In genomic region chr8:94812645-94813098, GRCm38 (mm10) we compare ENCODE assay signal across 8 mouse cellular contexts. TPM values are rescaled to one million over a fixed set of nuclear protein-coding genes. Genes with fewer than 3 reads are reported as not detected.
A peak's percentile ranks its signal among the peaks of the same experiment; 100 is the strongest.
DNase-seq lines count a peak whose midpoint lies in the region; ATAC-seq and TF ChIP-seq lines count a peak whose summit lies in the region.

No protein-coding gene starts in this region.

- WGBS in hindbrain, embryonic 12.5 days, result 28% methylated on average over 6 of the region's 6 CpGs
- WGBS in lung, embryonic 15.5 days, result 32% methylated on average over 6 of the region's 6 CpGs

- H3K27ac ChIP-seq in hindbrain, embryonic 12.5 days, result no peak overlapping the region
- no peak overlapping the region for H3K27ac ChIP-seq in lung, embryonic 15.5 days

- no peaks in the 10 kb centered on the region for H3K36me3 ChIP-seq in hindbrain, embryonic 12.5 days
- no peaks in the 10 kb centered on the region for H3K36me3 ChIP-seq in lung, embryonic 15.5 days

- H3K9me3 ChIP-seq in hindbrain, embryonic 12.5 days (replicated peaks), result no peaks in the 10 kb centered on the region
- H3K9me3 ChIP-seq in lung, embryonic 15.5 days, result no peaks in the 10 kb centered on the region

- H3K9ac ChIP-seq in hindbrain, embryonic 12.5 days, result peak overlapping the region; percentile 27; the same call in 1 of the 2 replicates
- H3K9ac ChIP-seq in lung, embryonic 15.5 days, result no peak overlapping the region

- no peaks in the 10 kb centered on the region for H3K27me3 ChIP-seq in Patski
- no peaks in the 10 kb centered on the region for H3K27me3 ChIP-seq in hindbrain, embryonic 12.5 days
- H3K27me3 ChIP-seq in lung, embryonic 15.5 days, result no peaks in the 10 kb centered on the region

- H3K4me2 ChIP-seq in hindbrain, embryonic 12.5 days (replicated peaks), result peak overlapping the region; percentile 37; the same call in 1 of the 2 replicates
- no peak overlapping the region for H3K4me2 ChIP-seq in lung, embryonic 15.5 days

- no peak for ATAC-seq in Patski
- peak; percentile 65 for ATAC-seq in hindbrain, embryonic 12.5 days (ENCODE audit: low FRiP score)
- ATAC-seq in lung, embryonic 15.5 days (ENCODE audit: borderline replicate concordance, extremely low read depth, low FRiP score, low TSS enrichment), result peak; percentile 61; the same call in 1 of the 2 replicates

- POLR2A ChIA-PET in Patski (lab: Charles Lee), result interaction anchor here (0.9 kb wide), 1 partner anchor 108 kb away, joined by 3 read pairs; no protein-coding TSS in a partner anchor

- H3K4me3 ChIP-seq in hindbrain, embryonic 12.5 days, result peak overlapping the region; percentile 11; the same call in 1 of the 2 replicates
- H3K4me3 ChIP-seq in lung, embryonic 15.5 days, result no peak overlapping the region

- peak; percentile 60 for DNase-seq in Patski (ENCODE audit: low read depth, low spot score)
- peak; percentile 93 to 94 for DNase-seq in cerebellum, postnatal 10 days
- DNase-seq in frontal cortex, postnatal 14 days (ENCODE audit: low spot score in 2 of 2), result peak; percentile 76 to 91
- DNase-seq in layer of hippocampus, adult 9-11 months, result peak; percentile 90
- DNase-seq in ovary, postnatal 36 days (ENCODE audit: low spot score), result peak; percentile 72
- DNase-seq in thymus, postnatal 25 days, result peak; percentile 81

- in situ Hi-C loops in Patski (cut with MboI; ENCODE audit: low pct_unique_long_range_greater_than_20kb), result loop anchor here (10.0 kb wide), 1 partner anchor 288 kb away; no protein-coding TSS in a partner anchor

- no peak for TF ChIP-seq CTCF in Patski (IDR thresholded peaks at IDR 0.05)

- H3K4me1 ChIP-seq in hindbrain, embryonic 12.5 days, result peaks cover 5% of the 10 kb centered on the region
- no peaks in the 10 kb centered on the region for H3K4me1 ChIP-seq in lung, embryonic 15.5 days

- CTCF ChIA-PET in Patski (lab: Charles Lee), result interaction anchor here (1.4 to 2.0 kb wide), 2 partner anchors 30 to 108 kb away, joined by 3 to 10 read pairs; no protein-coding TSS in a partner anchor

RNA-seq across cellular contexts. Expression of gene Ccl17, which starts 2.4 kb away (rescaled TPM):
- 14.5 TPM for polyA plus RNA-seq in Patski (2021)
- polyA plus RNA-seq in hindbrain, embryonic 12.5 days (2016; fragmentation: Nextera tagmentation; extraction: Ambion mirVana), result not detected in 2 replicates
- polyA plus RNA-seq in lung, embryonic 15.5 days (2015; fragmentation: Nextera tagmentation; extraction: Ambion mirVana), result 0.32 TPM in 1 of 2 replicates, not detected in the other

RNA-seq across cellular contexts. Expression of gene Coq9, which starts 25.4 kb away (rescaled TPM):
- polyA plus RNA-seq in Patski (2021), result 114 TPM
- 52.6 and 55.3 TPM in 2 replicates for polyA plus RNA-seq in hindbrain, embryonic 12.5 days (2016; fragmentation: Nextera tagmentation; extraction: Ambion mirVana)
- 63.0 and 68.0 TPM in 2 replicates for polyA plus RNA-seq in lung, embryonic 15.5 days (2015; fragmentation: Nextera tagmentation; extraction: Ambion mirVana)

RNA-seq across cellular contexts. Expression of gene Ciapin1, which starts 25.5 kb away (rescaled TPM):
- 128 TPM for polyA plus RNA-seq in Patski (2021)
- polyA plus RNA-seq in hindbrain, embryonic 12.5 days (2016; fragmentation: Nextera tagmentation; extraction: Ambion mirVana), result 169 and 178 TPM in 2 replicates
- 104 and 105 TPM in 2 replicates for polyA plus RNA-seq in lung, embryonic 15.5 days (2015; fragmentation: Nextera tagmentation; extraction: Ambion mirVana)

RNA-seq across cellular contexts. Expression of gene Cx3cl1, which starts 40.9 kb away (rescaled TPM):
- polyA plus RNA-seq in Patski (2021), result 38.7 TPM
- 10.6 and 14.2 TPM in 2 replicates for polyA plus RNA-seq in hindbrain, embryonic 12.5 days (2016; fragmentation: Nextera tagmentation; extraction: Ambion mirVana)
- polyA plus RNA-seq in lung, embryonic 15.5 days (2015; fragmentation: Nextera tagmentation; extraction: Ambion mirVana), result 6.2 and 8.3 TPM in 2 replicates

RNA-seq across cellular contexts. Expression of gene Polr2c, which starts 44.6 kb away (rescaled TPM):
- 110 TPM for polyA plus RNA-seq in Patski (2021)
- polyA plus RNA-seq in hindbrain, embryonic 12.5 days (2016; fragmentation: Nextera tagmentation; extraction: Ambion mirVana), result 120 and 129 TPM in 2 replicates
- 161 and 164 TPM in 2 replicates for polyA plus RNA-seq in lung, embryonic 15.5 days (2015; fragmentation: Nextera tagmentation; extraction: Ambion mirVana)

Comparison
In these comparisons a context has a peak if more than half of its experiments do, and no peak if none do; other contexts are left out.
1. RNA of gene Ccl17, which starts 2.4 kb away (polyA plus RNA-seq): 14.5 TPM in Patski (single experiment); 0.32 TPM in lung, embryonic 15.5 days and not detected in hindbrain, embryonic 12.5 days; every median in the first group is over 10 times any median in the second.
2. Peak in every context shown above with its lines, with median percentiles within 50 percentile points of each other: DNase-seq.